Mouse (Mus musculus) intestine, embryonic 16.5 days (tissue): Measurements from ENCODE around the gene Tomm20l. TPM values are rescaled to one million over a fixed set of nuclear protein-coding genes. Genes with fewer than 3 reads are reported as not detected.

ENCODE experiments used
- polyA plus RNA-seq: library from polyadenylated mRNA; unstranded; fragments of >200 nt; fragmentation: Nextera tagmentation; extraction: Ambion mirVana; gene quantifications from 2 replicates; pipeline ENCODE4 v1.2.1, GENCODE M21; 2015

Tomm20l gene
- polyA plus RNA-seq, 1 experiment from 2014 or later, result not detected

Other genes with a start within 250 kb of the Tomm20l start
- 205 and 213 TPM in 2 replicates for gene Actr10, start 173.6 kb upstream of the Tomm20l start, polyA plus RNA-seq
- 516 and 562 TPM in 2 replicates for gene Psma3, start 136.8 kb upstream of the Tomm20l start, polyA plus RNA-seq
- gene Arid4a, start 95.4 kb upstream of the Tomm20l start, polyA plus RNA-seq, result 35.1 and 35.8 TPM in 2 replicates
- gene Timm9, start 25.3 kb downstream of the Tomm20l start, polyA plus RNA-seq, result 101 TPM in 2 replicates
- gene 2700049A03Rik, start 25.4 kb downstream of the Tomm20l start, polyA plus RNA-seq, result 7.3 and 11.0 TPM in 2 replicates
- gene Dact1, start 198.5 kb downstream of the Tomm20l start, polyA plus RNA-seq, result 6.0 and 6.2 TPM in 2 replicates